Mouse (Mus musculus) myocyte (in vitro differentiated cells): ENCODE measurements at regions not wholly inside any gene's neighbourhood (a gene's known extent, or its start where the extent isn't known, plus 50 kb on each side); places are given as distances from the start of the nearest gene placed in this dataset.

Experiments
- CEBPB ChIP-seq: IDR thresholded peaks from 2 replicates; pipeline ENCODE4 v1.6.1; 2011; ENCODE audit warnings: mild to moderate bottlenecking, moderate library complexity; ENCODE audit not compliant: poor library complexity, insufficient read depth, severe bottlenecking
- MYOG ChIP-seq, 3 experiments: IDR thresholded peaks; one replicate each; pipeline ENCODE4 v1.6.1; 2011; ENCODE audit warnings: control low read depth in 2 of 3, low read depth in 2 of 3, mild to moderate bottlenecking in 2 of 3; ENCODE audit not compliant: insufficient read length in 2 of 3, control insufficient read depth in 1 of 3, insufficient read depth in 1 of 3
- POLR2A ChIP-seq: IDR thresholded peaks from one replicate; pipeline ENCODE4 v1.6.1; 2011; ENCODE audit warnings: low read depth, mild to moderate bottlenecking, control low read depth, moderate library complexity; ENCODE audit not compliant: insufficient read length
- POLR2AphosphoS2 ChIP-seq: IDR thresholded peaks from one replicate; pipeline ENCODE4 v1.6.1; 2011; ENCODE audit warnings: low read depth, control low read depth; ENCODE audit not compliant: insufficient read length
- TCF3 ChIP-seq: IDR thresholded peaks from one replicate; pipeline ENCODE4 v1.6.1; 2011; ENCODE audit warnings: low read depth, control low read depth; ENCODE audit not compliant: insufficient read length

- no peak for TF ChIP-seq POLR2A
- TF ChIP-seq CEBPB, result no peak
- TF ChIP-seq TCF3, result no peak
- no peak for TF ChIP-seq MYOG (IDR thresholded peaks at IDR 0.05; ENCODE audit: control insufficient read depth in 1 of 3, insufficient read depth in 1 of 3, insufficient read length in 2 of 3, low read depth in 2 of 3)
- no peak for TF ChIP-seq POLR2AphosphoS2
Measured at GRCm38 (mm10) chr17:47283158-47283557, 85.5 kb upstream of the Mrps10 start.
